Comparison of ENCODE assay signal across 16 mouse cellular contexts in the genomic region with DNA sequence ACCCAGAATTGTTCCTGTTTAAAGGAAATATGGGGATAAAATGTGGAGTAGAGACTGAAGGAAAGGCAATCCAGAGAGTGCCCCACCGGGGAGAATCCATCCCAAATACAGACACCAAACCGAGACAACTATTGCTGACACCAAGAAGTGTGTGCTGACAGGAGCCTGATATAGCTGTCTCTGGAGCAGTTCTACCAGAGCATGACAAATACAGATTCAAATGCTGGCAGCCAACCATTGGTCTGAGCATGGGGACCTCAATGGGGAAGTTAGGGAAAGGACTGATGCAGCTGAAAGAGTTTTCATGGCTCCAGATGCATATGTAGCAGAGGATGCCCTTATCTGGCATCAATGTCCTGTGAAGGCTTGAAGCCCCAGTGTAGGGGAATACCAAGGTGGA.
"Had no signal": no experiment of that assay in that cellular context is flagged by ENCODE, and none has a peak within 500 bp of the region (broad histone marks: within the 10 kb centered on the region; RNA-seq: fewer than 3 reads in every experiment).

No protein-coding gene starts in this region.

- H3K9ac ChIP-seq: liver, embryonic 15.5 days; lung, embryonic 14.5 days; midbrain, embryonic 12.5 days; neural tube, embryonic 13.5 days; stomach, embryonic 15.5 days had no signal

- ATAC-seq: midbrain, embryonic 16.5 days had no signal

- H3K36me3 ChIP-seq: limb, embryonic 10.5 days; liver, embryonic 15.5 days; midbrain, embryonic 12.5 days; neural tube, embryonic 13.5 days; stomach, embryonic 15.5 days had no signal

- H3K4me1 ChIP-seq: limb, embryonic 10.5 days; liver, embryonic 15.5 days; midbrain, embryonic 12.5 days; neural tube, embryonic 13.5 days; stomach, embryonic 15.5 days had no signal

- DNase-seq: kidney, postnatal 36 days; layer of hippocampus, adult 9-11 months; lung, embryonic 14.5 days; lung, postnatal 10 days; lung, postnatal 4 days; retina, postnatal 1 day; thymus, adult 2 months; thymus, postnatal 25 days had no signal

- H3K27me3 ChIP-seq: liver, embryonic 15.5 days; midbrain, embryonic 12.5 days; neural tube, embryonic 13.5 days; stomach, embryonic 15.5 days had no signal

- H3K4me3 ChIP-seq: limb, embryonic 10.5 days; liver, embryonic 15.5 days; midbrain, embryonic 12.5 days; neural tube, embryonic 13.5 days; stomach, embryonic 15.5 days had no signal

- H3K27ac ChIP-seq: kidney, postnatal 0 days; limb, embryonic 10.5 days; liver, embryonic 15.5 days; midbrain, embryonic 12.5 days; neural tube, embryonic 13.5 days; stomach, embryonic 15.5 days had no signal

- H3K9me3 ChIP-seq: limb, embryonic 10.5 days; liver, embryonic 15.5 days; midbrain, embryonic 12.5 days; neural tube, embryonic 13.5 days; stomach, embryonic 15.5 days had no signal

- H3K4me2 ChIP-seq: liver, embryonic 11.5 days; liver, embryonic 15.5 days; lung, embryonic 14.5 days; midbrain, embryonic 12.5 days; neural tube, embryonic 13.5 days; stomach, embryonic 15.5 days had no signal
